Mouse (Mus musculus) liver, embryonic 13.5 days (tissue): ENCODE results near the gene Ncan. TPM values are rescaled to one million over a fixed set of nuclear protein-coding genes. Genes with fewer than 3 reads are reported as not detected.

Experiments
- ATAC-seq: fragments of 200-750 bp; cut with Nextera tagmentation; 2 replicates; pipeline ENCODE4 v1.8.0; 2017; ENCODE audit warnings: low read depth, mild to moderate bottlenecking, moderate number of reproducible peaks, moderate library complexity
- DNase-seq: peaks from one replicate; pipeline ENCODE4 v3.0.0; 2022
- H3K27ac ChIP-seq: fragments of 300-500 bp; sonication (generic); 2 replicates; pipeline ENCODE4 v1.5.1; 2015; ENCODE audit warnings: moderate library complexity, mild to moderate bottlenecking, inconsistent platforms
- H3K27me3 ChIP-seq: fragments of 300-500 bp; sonication (generic); 2 replicates; pipeline ENCODE4 v1.6.1; 2015; ENCODE audit warnings: mild to moderate bottlenecking, inconsistent platforms
- H3K36me3 ChIP-seq: fragments of 300-500 bp; sonication (generic); 2 replicates; pipeline ENCODE4 v1.6.1; 2015; ENCODE audit warnings: mild to moderate bottlenecking, inconsistent platforms
- H3K4me1 ChIP-seq: fragments of 300-500 bp; sonication (generic); replicated peaks from 2 replicates; pipeline ENCODE4 v1.6.1; 2015; ENCODE audit warnings: inconsistent platforms
- H3K4me2 ChIP-seq: fragments of 300-500 bp; sonication (generic); 2 replicates; pipeline ENCODE4 v1.6.1; 2015; ENCODE audit warnings: inconsistent platforms, mild to moderate bottlenecking, moderate library complexity
- H3K4me3 ChIP-seq: fragments of 300-500 bp; sonication (generic); replicated peaks from 2 replicates; pipeline ENCODE4 v1.5.1; 2015; ENCODE audit warnings: mild to moderate bottlenecking, inconsistent platforms
- H3K9ac ChIP-seq: fragments of 300-500 bp; sonication (generic); 2 replicates; pipeline ENCODE4 v1.6.1; 2015; ENCODE audit warnings: mild to moderate bottlenecking, inconsistent platforms
- H3K9me3 ChIP-seq: fragments of 300-500 bp; sonication (generic); replicated peaks from 2 replicates; pipeline ENCODE4 v1.6.1; 2016; ENCODE audit warnings: inconsistent platforms
- WGBS: fragments of 180-500 bp; shearing (Covaris S2); methylation state at CpG from one replicate; pipeline ENCODE4 v1.1.7; 2015; ENCODE audit not compliant: insufficient replicate concordance; 5-methylcytosine and 5-hydroxymethylcytosine counted together
- polyA plus RNA-seq: library from polyadenylated mRNA; unstranded; fragments of >200 nt; fragmentation: Nextera tagmentation; extraction: Ambion mirVana; gene quantifications from 2 replicates; pipeline ENCODE4 v1.2.1, GENCODE M21; 2015

Ncan gene
- 0.07 and 0.13 TPM in 2 replicates for polyA plus RNA-seq

DNA sequence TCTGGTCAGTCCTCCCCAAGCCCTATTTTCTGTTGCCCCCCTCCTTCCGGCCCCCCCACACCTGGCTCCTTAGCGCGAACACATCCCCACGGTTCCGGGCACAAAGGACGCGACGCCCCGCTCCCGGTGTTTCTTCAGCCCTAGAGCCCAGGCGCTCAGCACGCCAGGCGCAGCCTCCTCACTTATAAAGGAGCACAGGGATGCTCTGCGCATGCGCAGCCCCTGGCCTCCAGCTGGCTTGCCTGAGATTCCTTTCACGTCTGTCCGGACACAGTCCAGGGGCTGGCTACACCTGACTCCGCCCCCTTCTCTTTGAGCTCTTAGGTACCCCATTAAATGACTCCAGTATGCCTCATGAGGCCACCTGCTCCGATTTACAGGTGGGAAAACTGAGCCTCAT is at the start of gene Ncan:
Gene Ncan, minus strand, starts transcription at position 207 of the 400 bp plus-strand sequence.
- Histone ChIP-seq H3K9me3 (no peaks in the 10 kb centered on the region), H3K36me3 (no peaks in the 10 kb centered on the region), H3K27me3 (peaks cover 81% of the 10 kb centered on the region), H3K9ac (no peak within 1 kb of the TSS), H3K27ac (no peak within 1 kb of the TSS), H3K4me1 (no peaks in the 10 kb centered on the region), H3K4me2 (no peak within 1 kb of the TSS), H3K4me3 (no peak within 1 kb of the TSS)
- ATAC-seq: no peak
- 6% methylated on average over 19 of the region's 19 CpGs for WGBS
- no peak for DNase-seq

DNA sequence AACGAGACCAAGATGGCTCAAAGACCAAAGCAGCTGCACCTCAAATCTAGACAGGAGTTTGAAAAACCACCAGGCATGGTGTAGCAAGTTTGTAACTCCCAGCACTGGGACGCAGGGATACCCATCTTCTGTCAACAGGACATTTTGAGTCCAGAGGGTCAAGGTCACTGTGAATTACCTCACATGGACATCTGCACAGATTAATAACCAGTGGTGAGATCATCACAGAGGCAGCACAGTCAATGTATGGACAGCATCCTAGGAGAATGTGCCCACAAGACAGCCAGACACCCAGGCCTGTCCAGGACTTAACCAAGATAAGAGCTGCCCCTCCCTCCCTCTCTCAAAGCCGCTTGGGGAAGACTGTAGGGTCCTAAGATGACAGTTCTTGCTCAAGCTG is 49.4 kb upstream of the Ncan start:
- Histone ChIP-seq H3K36me3 (peaks cover 6% of the 10 kb centered on the region; the same call in 1 of the 2 replicates), H3K4me3 (no peak overlapping the region), H3K4me1 (peaks cover 71% of the 10 kb centered on the region), H3K9ac (no peak overlapping the region), H3K27me3 (peaks cover 15% of the 10 kb centered on the region), H3K27ac (no peak overlapping the region), H3K9me3 (no peaks in the 10 kb centered on the region), H3K4me2 (no peak overlapping the region)
- DNase-seq (no peak), ATAC-seq (no peak)
- WGBS: 49% methylated on average over 3 of the region's 3 CpGs

DNA sequence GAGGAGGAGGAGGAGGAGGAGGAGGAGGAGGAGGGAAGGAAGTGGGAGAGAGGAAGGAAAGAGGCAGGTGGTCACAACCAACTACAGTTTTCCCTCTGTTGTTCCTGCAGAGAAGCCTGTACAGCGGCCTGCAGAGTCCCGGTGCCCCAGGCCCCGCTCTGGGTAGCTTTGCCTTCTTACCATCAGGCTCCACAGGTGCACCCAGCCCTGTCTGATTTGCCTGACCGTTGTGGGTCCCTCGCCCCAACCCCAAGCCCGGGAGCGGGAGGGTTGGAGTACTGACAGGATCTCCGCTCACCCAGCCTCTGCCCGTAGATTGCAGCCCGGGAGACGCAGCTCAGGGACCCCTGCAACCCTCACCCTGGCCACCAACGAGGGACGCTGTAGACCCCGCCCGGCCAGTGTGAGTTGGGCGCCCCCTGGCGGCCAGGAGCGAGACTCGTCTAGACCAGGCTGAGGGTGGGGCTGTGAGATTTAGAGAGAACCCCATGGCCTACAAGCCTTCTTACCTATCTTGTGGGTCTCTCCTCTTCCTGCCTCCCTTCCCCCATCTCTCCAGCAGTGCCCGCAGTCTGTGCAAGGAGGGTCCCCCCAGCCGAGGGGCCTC is 45.9 kb upstream of the Ncan start:
- no peaks in the 10 kb centered on the region for H3K36me3 ChIP-seq
- peaks cover 29% of the 10 kb centered on the region for H3K27me3 ChIP-seq

DNA sequence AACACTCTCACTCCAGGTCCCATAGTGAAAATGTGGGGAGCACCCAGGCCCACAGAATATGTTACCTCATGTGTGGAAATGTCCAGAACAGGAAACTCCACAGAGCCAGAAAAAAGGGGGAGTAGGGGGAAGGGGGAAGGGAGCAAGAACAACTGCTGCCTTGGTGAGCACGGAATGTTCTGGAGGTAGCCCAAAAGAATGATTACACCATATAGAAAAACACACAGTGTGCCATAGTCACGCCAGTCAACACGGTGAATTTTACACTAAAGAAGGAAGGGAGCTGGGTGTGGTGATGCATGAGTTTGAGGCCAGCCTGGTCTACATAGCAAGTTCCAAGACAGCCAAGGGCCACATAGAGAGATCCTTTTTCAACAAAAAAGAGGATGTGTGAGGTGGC is 42.6 kb upstream of the Ncan start:
- Histone ChIP-seq H3K4me2 (no peak overlapping the region), H3K27ac (no peak overlapping the region), H3K27me3 (peaks cover 45% of the 10 kb centered on the region), H3K9ac (no peak overlapping the region), H3K4me3 (no peak overlapping the region), H3K4me1 (peaks cover 26% of the 10 kb centered on the region), H3K9me3 (no peaks in the 10 kb centered on the region), H3K36me3 (no peaks in the 10 kb centered on the region)
- ATAC-seq (no peak), DNase-seq (no peak)
- WGBS: 70% methylated on average over 3 of the region's 3 CpGs

More for the DNA sequence above, 45.9 kb upstream of the Ncan start:
- ATAC-seq (peak; percentile 56), DNase-seq (peak; percentile 51)
- no peaks in the 10 kb centered on the region for H3K9me3 ChIP-seq
- no peak overlapping the region for H3K27ac ChIP-seq
- WGBS: 1% methylated on average over 21 of the region's 21 CpGs
- no peak overlapping the region for H3K9ac ChIP-seq
- H3K4me3 ChIP-seq: 0 out of 2 replicates have a peak overlapping the region, but pooled peaks have one; percentile 25
- peak overlapping the region; percentile 50 for H3K4me2 ChIP-seq
- peaks cover 45% of the 10 kb centered on the region for H3K4me1 ChIP-seq

DNA sequence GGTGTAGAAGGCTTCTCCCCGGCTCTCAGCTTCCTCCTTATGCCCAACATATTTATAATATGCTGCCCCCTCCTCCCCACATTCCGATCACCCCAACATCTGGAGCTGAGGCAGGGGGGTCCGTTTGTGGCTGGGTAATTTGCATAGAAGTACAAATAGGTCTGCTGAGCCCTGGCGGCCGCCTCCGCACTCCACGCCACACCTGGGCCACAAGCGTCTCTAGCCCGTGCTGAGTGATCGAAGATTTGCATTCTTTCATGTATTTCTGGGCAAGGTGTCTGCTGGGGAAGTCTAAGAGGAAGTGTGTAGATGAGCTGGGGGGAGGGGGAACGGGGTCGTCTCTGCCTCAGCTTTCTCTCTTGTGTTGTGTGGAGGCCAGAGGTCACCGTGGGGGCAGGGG is 39.3 kb upstream of the Ncan start:
- Histone ChIP-seq H3K27me3 (peaks cover 50% of the 10 kb centered on the region), H3K4me3 (no peak overlapping the region), H3K9me3 (no peaks in the 10 kb centered on the region), H3K9ac (no peak overlapping the region), H3K4me2 (no peak overlapping the region), H3K36me3 (no peaks in the 10 kb centered on the region), H3K27ac (no peak overlapping the region), H3K4me1 (peaks cover 16% of the 10 kb centered on the region)
- ATAC-seq: no peak
- no peak for DNase-seq
- 41% methylated on average over 13 of the region's 13 CpGs for WGBS

DNA sequence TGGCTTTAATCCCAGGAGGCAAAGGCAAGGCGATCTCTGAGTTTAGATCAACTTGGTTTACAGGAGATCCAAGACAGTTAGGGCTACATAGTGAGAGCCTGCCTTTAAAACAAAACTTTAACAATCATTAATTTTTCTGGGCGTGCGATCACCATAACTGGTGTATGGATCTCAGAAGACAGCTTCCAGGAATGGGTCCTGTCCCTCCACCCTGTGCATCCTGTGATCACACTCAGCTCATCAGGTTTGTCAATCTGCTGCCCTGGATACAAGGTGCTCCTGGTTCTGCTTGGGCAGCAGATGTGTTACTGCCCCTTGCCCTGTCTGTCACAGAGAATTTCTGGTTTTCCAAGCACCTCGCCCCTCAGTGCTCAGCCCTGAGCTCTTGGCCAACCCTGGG is 38.5 kb upstream of the Ncan start:
- ATAC-seq (no peak), DNase-seq (no peak)
- no peak overlapping the region for H3K27ac ChIP-seq
- H3K4me2 ChIP-seq: peak overlapping the region; percentile 86
- peaks cover 51% of the 10 kb centered on the region for H3K27me3 ChIP-seq
- no peaks in the 10 kb centered on the region for H3K9me3 ChIP-seq
- 67% methylated on average over 4 of the region's 4 CpGs for WGBS
- H3K9ac ChIP-seq: no peak overlapping the region
- no peak overlapping the region; the same call in 1 of the 2 replicates for H3K4me3 ChIP-seq
- H3K36me3 ChIP-seq: no peaks in the 10 kb centered on the region
- peaks cover 16% of the 10 kb centered on the region for H3K4me1 ChIP-seq

DNA sequence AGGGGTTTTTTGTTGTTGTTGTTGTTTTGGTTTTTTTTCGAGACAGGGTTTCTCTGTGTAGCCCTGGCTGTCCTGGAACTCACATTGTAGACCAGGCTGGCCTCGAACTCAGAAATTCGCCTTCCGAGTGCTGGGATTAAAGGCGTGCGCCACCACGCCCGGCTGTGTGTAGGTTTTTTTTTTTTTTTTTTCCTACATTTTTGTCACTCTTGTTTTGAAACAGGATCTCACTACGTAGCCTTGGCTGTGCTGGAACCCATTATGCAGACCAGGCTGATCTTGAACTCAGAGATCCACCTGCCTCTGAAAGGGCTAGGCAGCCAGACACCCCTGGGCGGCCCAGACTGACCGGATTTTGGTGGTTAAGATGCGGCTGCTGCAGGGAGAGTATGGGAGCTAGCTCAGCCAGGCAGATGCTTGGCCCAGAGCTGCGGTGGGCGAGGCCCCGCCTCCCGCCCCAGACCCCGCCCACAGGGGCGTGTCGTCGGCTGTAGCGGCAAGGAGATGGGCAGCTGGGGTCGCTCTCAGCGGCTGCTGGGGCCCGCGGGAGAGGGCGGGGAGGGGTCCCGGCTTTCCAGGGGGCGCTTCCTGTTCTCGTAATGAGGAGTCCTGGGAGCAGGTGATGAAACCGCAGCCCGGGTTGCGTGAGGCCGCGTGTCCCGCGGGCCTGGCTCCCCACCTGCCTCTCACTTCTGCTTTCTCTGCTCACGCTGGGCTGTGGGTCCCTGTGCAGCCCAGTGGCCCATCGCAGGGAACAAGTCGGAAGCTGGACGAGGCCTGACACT is 37.6 kb upstream of the Ncan start:
- H3K9ac ChIP-seq: peak overlapping the region; percentile 65
- ATAC-seq: peak; percentile 76
- H3K4me1 ChIP-seq: peaks cover 16% of the 10 kb centered on the region
- no peaks in the 10 kb centered on the region for H3K36me3 ChIP-seq
- H3K27ac ChIP-seq: no peak overlapping the region
- peak overlapping the region; percentile 63 for H3K4me3 ChIP-seq
- H3K4me2 ChIP-seq: peak overlapping the region; percentile 86
- DNase-seq: peak; percentile 76
- no peaks in the 10 kb centered on the region for H3K9me3 ChIP-seq
- 8% methylated on average over 38 of the region's 40 CpGs for WGBS
- peaks cover 52% of the 10 kb centered on the region for H3K27me3 ChIP-seq

DNA sequence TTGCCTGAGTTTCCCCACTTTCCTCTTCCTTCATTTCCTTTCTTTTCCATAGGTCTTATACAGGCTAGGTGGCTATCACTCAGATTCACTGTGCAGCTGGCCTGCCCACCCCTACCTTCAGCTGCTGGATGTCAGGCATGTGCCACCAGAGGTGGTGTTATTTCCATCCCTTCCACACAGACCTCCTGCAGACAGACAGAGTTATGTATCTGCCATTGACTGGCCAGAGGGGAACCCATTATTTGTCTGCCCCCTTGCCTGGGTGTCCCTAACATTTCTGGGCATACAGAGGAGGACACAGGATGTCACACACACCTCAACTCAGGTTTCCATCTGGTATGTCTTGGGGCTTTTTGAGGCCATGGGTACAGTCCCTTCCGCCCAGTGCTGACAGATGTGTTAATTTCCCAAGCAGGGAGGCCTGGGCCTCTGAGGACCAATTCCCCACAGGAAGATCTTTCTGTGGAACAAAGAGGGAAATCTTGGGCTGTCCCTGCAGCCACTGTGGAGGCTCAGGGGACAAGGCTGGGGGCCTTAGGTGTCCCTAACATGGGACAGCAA is 36.6 kb upstream of the Ncan start:
- no peaks in the 10 kb centered on the region for H3K9me3 ChIP-seq
- H3K4me1 ChIP-seq: peaks cover 20% of the 10 kb centered on the region
- ATAC-seq (no peak), DNase-seq (no peak)
- H3K27me3 ChIP-seq: peaks cover 53% of the 10 kb centered on the region
- H3K4me3 ChIP-seq: no peak overlapping the region
- H3K27ac ChIP-seq: no peak overlapping the region
- H3K4me2 ChIP-seq: no peak overlapping the region
- no peak overlapping the region for H3K9ac ChIP-seq
- H3K36me3 ChIP-seq: no peaks in the 10 kb centered on the region
- WGBS: 74% methylated on average over 1 of the region's 1 CpGs

DNA sequence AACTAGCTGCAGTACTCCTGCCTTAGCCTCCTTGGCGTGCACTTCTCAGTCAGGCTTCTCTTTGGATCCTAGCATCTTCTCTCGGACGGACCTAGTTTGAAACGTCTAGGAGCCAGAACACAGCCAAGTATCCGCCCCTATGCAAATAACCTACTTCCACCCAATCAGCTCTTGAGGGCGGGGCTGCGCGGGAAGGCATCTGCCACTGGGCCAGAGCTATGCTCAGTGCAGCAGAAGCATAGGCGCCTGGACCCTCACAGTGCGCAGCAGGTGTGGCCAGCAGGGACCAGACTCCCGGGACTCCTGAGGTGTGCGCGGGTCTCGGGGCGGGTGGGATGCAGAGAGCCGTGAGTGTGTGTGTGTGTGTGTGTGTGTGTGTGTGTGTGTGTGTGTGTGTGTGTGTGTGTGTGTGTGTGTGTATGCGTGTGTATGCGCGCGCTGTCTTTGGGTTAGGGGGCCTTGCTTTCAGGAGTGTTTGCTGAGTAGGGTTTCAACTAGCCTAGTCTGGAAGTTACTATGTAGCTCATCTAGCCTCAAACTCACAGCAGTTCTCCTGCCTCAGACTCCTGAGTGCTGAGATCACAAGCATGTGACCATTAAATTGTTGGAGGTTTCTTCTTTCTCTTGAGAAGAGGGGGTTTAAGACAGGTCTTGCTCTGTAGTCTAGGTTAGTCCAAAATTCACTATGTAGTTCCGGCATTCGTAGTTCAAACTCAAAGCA is 32.0 kb upstream of the Ncan start:
- Histone ChIP-seq H3K27ac (no peak overlapping the region), H3K4me1 (peaks cover 15% of the 10 kb centered on the region), H3K9ac (peak overlapping the region; percentile 39; the same call in 1 of the 2 replicates), H3K36me3 (no peaks in the 10 kb centered on the region), H3K4me3 (no peak overlapping the region; the same call in 1 of the 2 replicates), H3K9me3 (no peaks in the 10 kb centered on the region), H3K4me2 (peak overlapping the region; percentile 51), H3K27me3 (peaks cover 35% of the 10 kb centered on the region)
- 13% methylated on average over 22 of the region's 22 CpGs for WGBS
- DNase-seq (peak; percentile 82), ATAC-seq (peak; percentile 95)

DNA sequence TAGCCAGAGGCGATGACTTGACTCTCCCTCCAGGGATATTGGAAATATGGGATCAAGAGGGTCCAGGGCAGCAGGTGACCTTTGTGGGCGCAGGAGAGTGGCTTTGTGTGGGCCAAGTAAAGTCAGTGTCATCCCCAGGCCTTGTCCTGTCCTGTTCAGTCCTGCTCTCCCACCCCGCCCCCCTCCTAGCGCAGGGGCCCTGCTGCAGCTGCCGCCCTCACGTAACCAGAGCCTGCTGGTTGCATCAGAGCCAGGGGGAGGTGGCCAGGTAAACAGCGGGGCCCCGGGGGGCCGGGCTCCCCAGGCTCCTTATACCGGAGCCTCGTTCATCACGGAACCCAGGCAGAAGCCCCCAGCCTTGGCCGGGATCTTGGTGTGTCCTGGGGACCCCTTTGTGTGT is 29.5 kb upstream of the Ncan start:
- Histone ChIP-seq H3K4me2 (peak overlapping the region; percentile 18; the same call in 1 of the 2 replicates), H3K9me3 (no peaks in the 10 kb centered on the region), H3K9ac (no peak overlapping the region), H3K36me3 (peaks cover 18% of the 10 kb centered on the region), H3K4me1 (peaks cover 11% of the 10 kb centered on the region), H3K4me3 (no peak overlapping the region), H3K27me3 (peaks cover 15% of the 10 kb centered on the region), H3K27ac (no peak overlapping the region)
- WGBS: 32% methylated on average over 13 of the region's 13 CpGs
- DNase-seq (no peak), ATAC-seq (no peak)
